Mouse (Mus musculus) heart, postnatal 0 days (tissue): ENCODE data around the gene C1ql4.

Experiments
- CTCF ChIP-seq: IDR thresholded peaks from 2 replicates; pipeline ENCODE4 v1.5.1; 2016; ENCODE audit warnings: antibody characterized with exemption, control low read depth, low read depth
- EP300 ChIP-seq: IDR thresholded peaks from 2 replicates; pipeline ENCODE4 v1.6.1; 2016; ENCODE audit warnings: antibody characterized with exemption, low read depth

GRCm38 (mm10) chr15:99126081-99126815, 38.6 kb upstream of the C1ql4 start:
- TF ChIP-seq CTCF (no peak), EP300 (no peak)
